Mouse (Mus musculus) lung, adult 10 weeks (tissue): ENCODE measurements around the gene Gm21943. TPM values are rescaled to one million over a fixed set of nuclear protein-coding genes. Genes with fewer than 3 reads are reported as not detected.

Experiments used
- polyA plus RNA-seq: library from polyadenylated mRNA; stranded (reverse); fragments of 350-450 nt; fragmentation: Illumina TruSeq; extraction: RNeasy Lipid Tissue Mini Kit (QIAGEN cat#74804); gene quantifications from one replicate; pipeline ENCODE4 v1.2.3, GENCODE M21; 2014; ENCODE audit warnings: low read depth, low replicate concordance; ENCODE audit not compliant: insufficient read depth

The Gm21943 gene
- polyA plus RNA-seq, result not detected

GRCm38 (mm10) chrY:57533644-57534043 lies at the start of gene Gm21943:
Gene Gm21943 (minus strand): TSS chrY:57533744.

Other genes starting within 250 kb of the Gm21943 start
- gene Gm28961, start 172.0 kb upstream of the Gm21943 start, polyA plus RNA-seq, result not detected